Mouse (Mus musculus) liver, adult 2 months (tissue): ENCODE results near the gene Nxph1.

ENCODE experiments used
- CTCF ChIP-seq: fragments of 200-500 bp; IDR thresholded peaks from 2 replicates; pipeline ENCODE4 v1.5.1; 2011; ENCODE audit warnings: low read depth, low read length, control low read depth
- POLR2A ChIP-seq: fragments of 200-500 bp; IDR thresholded peaks from 2 replicates; pipeline ENCODE4 v1.6.1; 2011; ENCODE audit warnings: low read length, control low read depth; ENCODE audit not compliant: insufficient read depth; ENCODE audit errors: extremely low read depth

DNA sequence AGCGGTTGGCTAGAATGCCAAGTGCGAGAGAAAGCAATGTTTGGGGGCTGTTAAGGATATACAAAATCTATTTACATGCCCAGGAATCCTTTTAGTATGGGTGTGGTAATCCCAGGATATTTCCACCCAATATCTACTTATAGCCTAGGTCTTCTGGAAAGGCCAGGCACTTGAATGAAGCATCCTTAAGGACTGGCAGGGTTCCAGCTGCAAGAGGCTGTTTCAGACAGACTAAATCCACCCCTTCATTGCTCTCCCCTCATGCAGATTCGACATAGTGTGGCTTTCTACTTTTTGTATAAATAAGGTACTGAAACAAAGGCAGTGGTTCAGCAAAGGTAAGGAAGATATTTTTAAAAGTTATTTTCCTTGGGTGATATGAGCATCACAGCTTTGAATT is 92.8 kb downstream of the Nxph1 start:
- TF ChIP-seq CTCF (no peak), POLR2A (no peak)
